Mouse (Mus musculus): ENCODE data around the gene S1pr5.

- TF ChIP-seq CTCF (IDR thresholded peaks at IDR 0.05; ENCODE audit: low read depth) (peak; percentile 15; the same call in 1 of the 2 replicates), EP300 (IDR thresholded peaks at IDR 0.05; ENCODE audit: low read depth) (no peak)
Observed at GRCm38 (mm10) chr9:21219820-21220219, 28.4 kb downstream of the S1pr5 start.
